Mouse (Mus musculus) megakaryocyte, embryonic 14.5 days (primary cell): ENCODE results near the gene A4galt.

Experiments
- FLI1 ChIP-seq: IDR thresholded peaks from 2 replicates; pipeline ENCODE4 v1.6.1; 2012; ENCODE audit warnings: low read length, inconsistent platforms, mixed read lengths
- GATA1 ChIP-seq: IDR thresholded peaks from 3 replicates; pipeline ENCODE4 v1.6.1; 2012; ENCODE audit warnings: mixed read lengths, low read length, inconsistent platforms, borderline replicate concordance

DNA sequence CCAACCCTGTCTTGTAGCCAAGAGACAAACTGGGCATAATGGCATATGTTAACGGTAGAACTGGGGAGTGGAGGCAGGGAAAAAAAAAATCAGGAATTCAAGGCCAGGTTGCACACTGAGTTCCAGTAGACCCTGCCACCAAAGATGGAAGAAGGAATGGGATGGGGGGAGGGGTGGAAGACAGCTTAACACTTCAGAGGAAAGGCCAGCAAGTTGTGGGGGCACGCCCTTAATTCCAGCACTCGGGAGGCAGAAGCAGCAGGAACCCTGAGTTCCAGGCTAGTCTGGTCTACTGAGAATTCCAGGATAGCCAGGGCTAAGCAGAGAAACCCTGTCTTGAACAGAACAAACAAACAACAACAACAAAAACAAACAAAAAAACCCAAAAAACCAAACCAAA, 7.2 kb downstream of the A4galt start:
- TF ChIP-seq GATA1 (no peak), FLI1 (no peak)
